Mouse (Mus musculus) ES-E14 (cell line): ENCODE measurements around the gene Arhgap23. TPM values are rescaled to one million over a fixed set of nuclear protein-coding genes. Genes with fewer than 3 reads are reported as not detected.
A peak's percentile ranks its signal among the peaks of the same experiment; 100 is the strongest.

Experiments used
- DNase-seq: peaks from one replicate; pipeline ENCODE4 v3.0.0-alpha.2; 2013; ENCODE audit warnings: low read depth, low spot score
- H3K27ac ChIP-seq: 2 replicates; pipeline ENCODE4 v1.5.1; 2012; ENCODE audit warnings: low read depth, mild to moderate bottlenecking, low read length, moderate library complexity, mixed read lengths; ENCODE audit not compliant: poor library complexity, insufficient read depth, severe bottlenecking
- H3K36me3 ChIP-seq: 2 replicates; pipeline ENCODE4 v1.6.1; 2012; ENCODE audit warnings: mild to moderate bottlenecking, low read length, moderate library complexity, mixed read lengths; ENCODE audit not compliant: control insufficient read depth, poor library complexity, insufficient read depth, severe bottlenecking
- H3K4me1 ChIP-seq, 2 experiments: fragments of 150-350 bp in 1 of 2; sonication (generic) in 1 of 2; 2 replicates each; pipeline ENCODE4 v1.6.1; 2012; ENCODE audit warnings: low read length in 2 of 2, mild to moderate bottlenecking in 1 of 2, mixed read lengths in 1 of 2; ENCODE audit not compliant: control insufficient read depth in 2 of 2, insufficient read depth in 2 of 2, poor library complexity in 1 of 2
- H3K4me3 ChIP-seq, 2 experiments: fragments of 150-350 bp in 1 of 2; sonication (generic) in 1 of 2; 2 replicates each; pipeline ENCODE4 v1.5.1; 2012; ENCODE audit warnings: low read length in 2 of 2, low read depth in 1 of 2, mild to moderate bottlenecking in 1 of 2, mixed read lengths in 1 of 2; ENCODE audit not compliant: insufficient read depth in 1 of 2, poor library complexity in 1 of 2, severe bottlenecking in 1 of 2
- H3K9ac ChIP-seq: 2 replicates; pipeline ENCODE4 v1.6.1; 2012; ENCODE audit warnings: low read depth, mild to moderate bottlenecking, low read length, mixed read lengths; ENCODE audit not compliant: poor library complexity, insufficient read depth, severe bottlenecking
- H3K9me3 ChIP-seq: fragments of 150-350 bp; sonication (generic); 2 replicates; pipeline ENCODE4 v1.6.1; 2012; ENCODE audit warnings: low read depth, mild to moderate bottlenecking, low read length; ENCODE audit not compliant: control insufficient read depth, insufficient read depth
- CHD2 ChIP-seq: IDR thresholded peaks from 2 replicates; pipeline ENCODE4 v1.6.1; 2014; ENCODE audit warnings: mild to moderate bottlenecking, low read depth, low read length, inconsistent platforms
- HCFC1 ChIP-seq: IDR thresholded peaks from 2 replicates; pipeline ENCODE4 v1.6.1; 2012; ENCODE audit warnings: low read length, inconsistent platforms, borderline replicate concordance; ENCODE audit not compliant: insufficient read depth
- MAFK ChIP-seq: IDR thresholded peaks from 2 replicates; pipeline ENCODE4 v1.6.1; 2014; ENCODE audit warnings: mild to moderate bottlenecking, low read depth, low read length, inconsistent platforms; ENCODE audit not compliant: insufficient read depth
- ZC3H11A ChIP-seq: IDR thresholded peaks from 2 replicates; pipeline ENCODE4 v1.6.1; 2012; ENCODE audit warnings: low read depth, mild to moderate bottlenecking, inconsistent platforms, low read length, borderline replicate concordance
- ZNF384 ChIP-seq: IDR thresholded peaks from 2 replicates; pipeline ENCODE4 v1.6.1; 2012; ENCODE audit warnings: low read depth, low read length, inconsistent platforms
- in situ Hi-C, 2 experiments: fragments of 600-800 bp; cut with MboI; formaldehyde crosslinking; loops; one replicate each; pipeline ENCODE4 v1.15.1; 2025; ENCODE audit warnings: low sequenced_read_pairs in 2 of 2, inconsistent platforms in 1 of 2; ENCODE audit not compliant: unreplicated experiment in 2 of 2
- total RNA-seq: library from RNA; depleted of rRNA; stranded (reverse); fragments of 300-350 nt; gene quantifications from 2 replicates; pipeline ENCODE4 v1.2.3, GENCODE M21; 2012

Arhgap23 gene
- total RNA-seq, 1 experiment, result 22.6 TPM

DNA sequence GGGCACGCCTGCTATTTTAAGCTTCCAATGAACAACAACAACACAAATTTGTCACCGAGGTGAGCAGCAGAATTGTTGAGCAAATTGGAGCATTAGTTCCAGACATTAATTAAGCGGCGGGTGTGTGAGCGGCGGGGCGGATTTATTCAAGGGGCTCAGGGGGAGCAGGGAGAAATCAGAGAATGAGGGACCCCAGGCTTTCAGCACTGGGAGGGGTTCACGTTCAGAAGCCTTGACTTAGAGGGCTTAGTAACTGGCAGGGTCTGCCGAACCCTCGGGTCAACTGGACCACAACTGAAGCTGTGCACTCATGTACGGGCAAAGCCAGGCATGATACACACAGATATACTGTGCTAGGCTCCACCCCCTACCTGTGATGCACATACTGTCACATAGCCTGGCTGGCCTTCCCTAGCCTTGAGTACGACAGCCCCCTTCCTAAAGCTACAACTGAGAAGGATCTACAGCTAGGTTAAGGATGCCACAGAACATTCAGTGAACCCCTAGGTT lies 122.3 kb downstream of the Arhgap23 start:
- H3K9me3 ChIP-seq, result no peaks in the 10 kb centered on the region
- in situ Hi-C loops, result no loop called here
- no peak overlapping the region for H3K27ac ChIP-seq
- peak overlapping the region; percentile 56 to 58; a peak in 3 of 4 replicates for H3K4me3 ChIP-seq
- no peak for TF ChIP-seq HCFC1
- no peak for TF ChIP-seq CHD2
- TF ChIP-seq ZNF384, result no peak
- no peak for TF ChIP-seq MAFK
- no peak for TF ChIP-seq ZC3H11A
- no peak overlapping the region; the same call in 1 of the 2 replicates for H3K9ac ChIP-seq
- peaks cover 5 to 29% of the 10 kb centered on the region in 2 experiments for H3K4me1 ChIP-seq
- no peaks in the 10 kb centered on the region; the same call in 1 of the 2 replicates for H3K36me3 ChIP-seq
- DNase-seq, result no peak

DNA sequence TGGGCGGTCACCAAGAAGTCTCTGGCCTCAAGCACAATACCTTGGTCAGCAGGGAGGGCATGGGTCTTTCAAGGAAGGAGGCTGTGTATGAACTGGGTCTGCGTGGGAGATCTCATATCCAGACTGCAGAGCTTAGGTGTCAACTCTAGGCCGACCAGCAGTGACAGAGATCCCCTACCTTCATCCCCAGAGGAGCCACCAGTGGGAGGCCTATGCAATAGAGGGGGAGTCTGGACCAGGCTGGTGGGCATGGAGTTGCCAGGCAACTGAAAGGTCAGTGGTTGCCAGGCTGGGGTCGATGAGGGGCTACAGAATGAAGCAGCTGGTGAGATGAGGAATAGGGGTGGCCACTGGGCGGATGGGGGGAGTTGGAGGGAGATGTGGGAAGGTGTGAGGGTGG lies 124.3 kb downstream of the Arhgap23 start:
- H3K9ac ChIP-seq, result no peak overlapping the region
- H3K27ac ChIP-seq, result no peak overlapping the region
- no peak overlapping the region for H3K4me3 ChIP-seq
- H3K9me3 ChIP-seq, result no peaks in the 10 kb centered on the region
- DNase-seq, result no peak
- no peak for TF ChIP-seq CHD2
- TF ChIP-seq HCFC1, result no peak
- TF ChIP-seq ZNF384, result no peak
- TF ChIP-seq ZC3H11A, result no peak
- TF ChIP-seq MAFK, result no peak
- in situ Hi-C loops, result no loop called here
- H3K4me1 ChIP-seq, result peaks cover 4 to 33% of the 10 kb centered on the region in 2 experiments
- H3K36me3 ChIP-seq, result no peaks in the 10 kb centered on the region; the same call in 1 of the 2 replicates

DNA sequence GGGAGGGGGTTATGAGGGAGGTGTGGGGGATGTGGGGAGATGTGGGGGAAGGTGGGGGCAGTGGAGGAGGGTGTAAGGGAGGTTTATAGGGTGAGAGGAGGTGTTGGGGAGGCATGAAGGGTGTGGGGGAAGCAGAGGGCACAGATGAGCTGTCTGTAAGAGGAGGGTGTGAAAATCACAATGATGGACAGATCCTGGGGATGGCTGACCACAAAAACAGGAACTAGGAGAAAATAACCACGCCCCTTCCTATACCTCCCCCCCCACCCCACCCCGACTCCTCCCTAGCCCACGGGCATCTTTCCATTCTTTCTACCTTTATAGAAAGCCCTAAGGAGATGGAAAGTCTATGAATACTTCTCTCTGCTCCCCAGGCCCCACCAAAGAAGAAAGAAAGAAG lies 124.8 kb downstream of the Arhgap23 start:
- Histone ChIP-seq H3K36me3 (no peaks in the 10 kb centered on the region; the same call in 1 of the 2 replicates), H3K9ac (no peak overlapping the region), H3K9me3 (no peaks in the 10 kb centered on the region), H3K4me3 (no peak overlapping the region), H3K4me1 (peaks cover 4 to 33% of the 10 kb centered on the region in 2 experiments), H3K27ac (no peak overlapping the region)
- in situ Hi-C loops, result no loop called here
- no peak for TF ChIP-seq CHD2
- TF ChIP-seq ZNF384, result no peak
- no peak for TF ChIP-seq MAFK
- TF ChIP-seq HCFC1, result no peak
- TF ChIP-seq ZC3H11A, result no peak
- no peak for DNase-seq

DNA sequence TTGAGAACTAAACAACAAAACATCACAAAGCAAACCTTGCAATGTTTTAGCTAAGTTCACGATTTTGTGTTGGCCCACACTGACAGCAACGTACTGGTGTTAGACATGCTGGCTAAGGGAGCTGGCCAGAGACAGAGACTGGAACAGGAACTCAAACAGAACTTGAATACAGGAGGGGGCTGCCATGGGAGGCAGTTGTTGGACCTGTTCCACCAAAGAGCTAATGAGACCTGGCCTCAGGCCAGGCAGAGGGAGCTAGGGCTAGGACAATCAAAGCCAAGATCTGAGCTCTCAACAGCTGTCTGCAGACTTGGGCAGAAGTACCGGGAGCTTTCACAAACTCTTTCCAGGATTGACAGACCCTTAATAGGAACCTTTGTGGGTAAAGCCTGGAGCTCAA lies 125.3 kb downstream of the Arhgap23 start:
- H3K4me1 ChIP-seq, result peaks cover 4 to 33% of the 10 kb centered on the region in 2 experiments
- in situ Hi-C loops, result no loop called here
- no peak for DNase-seq

More for the DNA sequence above, 125.3 kb downstream of the Arhgap23 start:
- Histone ChIP-seq H3K9me3 (no peaks in the 10 kb centered on the region), H3K27ac (no peak overlapping the region), H3K9ac (no peak overlapping the region), H3K4me3 (no peak overlapping the region), H3K36me3 (no peaks in the 10 kb centered on the region; the same call in 1 of the 2 replicates)
- no peak for TF ChIP-seq HCFC1
- TF ChIP-seq ZC3H11A, result no peak
- TF ChIP-seq MAFK, result no peak
- no peak for TF ChIP-seq ZNF384
- no peak for TF ChIP-seq CHD2
